Mouse (Mus musculus) urinary bladder, postnatal 4 days (tissue): ENCODE data around the gene Ranbp6.

Experiments used
- DNase-seq, 2 experiments: peaks; one replicate each; pipeline ENCODE4 v3.0.0; 2021 to 2022; ENCODE audit warnings: low spot score in 2 of 2

The Ranbp6 gene

GRCm38 (mm10) chr19:29805917-29806785, 6.6 kb downstream of the Ranbp6 start, which contains the start of gene 9930021J03Rik:
Gene 9930021J03Rik, minus strand, starts transcription at chr19:29805989.
- DNase-seq, result peak; percentile 98 to 99

- peak; percentile 69 to 74 for DNase-seq
Measured at GRCm38 (mm10) chr19:29805101-29805916, 7.5 kb downstream of the Ranbp6 start.

GRCm38 (mm10) chr19:29803946-29804345, 8.8 kb downstream of the Ranbp6 start:
- no peak for DNase-seq

- DNase-seq, result no peak
Measured at GRCm38 (mm10) chr19:29797371-29797770, 15.4 kb downstream of the Ranbp6 start.

- DNase-seq, result no peak
Measured at GRCm38 (mm10) chr19:29787997-29788396, 24.8 kb downstream of the Ranbp6 start.

GRCm38 (mm10) chr19:29782914-29783313, 29.9 kb downstream of the Ranbp6 start:
- no peak for DNase-seq
